Comparison of ENCODE assay signal across 8 mouse cellular contexts in the genomic region with DNA sequence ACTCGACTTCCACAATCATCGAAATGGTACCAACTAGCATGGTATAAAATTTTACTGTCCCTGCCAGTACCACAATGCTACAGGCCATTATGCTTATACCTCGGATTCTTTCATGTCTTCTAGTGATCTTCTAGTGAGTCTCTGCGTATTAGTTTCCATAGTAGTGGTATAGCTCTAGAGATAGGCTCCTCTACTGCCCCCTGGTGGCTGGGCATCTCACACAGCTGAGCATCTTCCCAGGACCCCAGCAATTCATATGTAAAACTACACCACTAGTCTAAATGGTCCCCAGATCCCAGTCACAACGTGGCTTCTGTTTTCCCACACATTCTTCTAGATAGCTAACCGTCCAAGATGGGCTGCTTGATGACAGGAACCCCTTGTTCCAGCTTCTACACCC. TPM values are rescaled to one million over a fixed set of nuclear protein-coding genes. Genes with fewer than 3 reads are reported as not detected.
DNase-seq lines count a peak whose midpoint lies in the region; ATAC-seq lines count a peak whose summit lies in the region.
"Had no signal": no experiment of that assay in that cellular context is flagged by ENCODE, and none has a peak within 500 bp of the region (broad histone marks: within the 10 kb centered on the region; RNA-seq: fewer than 3 reads in every experiment).

No protein-coding gene starts in this region.

- H3K4me1 ChIP-seq in forebrain, embryonic 14.5 days (ENCODE audit: control insufficient read depth, insufficient read depth, low read length) = 0 out of 2 replicates have a peak, but pooled peaks cover 3% of the 10 kb centered on the region
- H3K4me1 ChIP-seq in hindbrain, embryonic 15.5 days (replicated peaks) = peaks cover 17% of the 10 kb centered on the region

- no peak overlapping the region for H3K4me3 ChIP-seq in forebrain, embryonic 14.5 days (ENCODE audit: low read depth, low read length)
- no peak overlapping the region for H3K4me3 ChIP-seq in hindbrain, embryonic 15.5 days

- peak; percentile 51 for DNase-seq in urinary bladder, postnatal 25 days (ENCODE audit: low spot score)
- DNase-seq in urinary bladder, postnatal 4 days (ENCODE audit: low spot score in 2 of 2) = no peak
- DNase-seq in adrenal gland, postnatal 10 days = peak; percentile 84
- no peak for DNase-seq in forebrain, embryonic 14.5 days (ENCODE audit: low spot score)
- peak; percentile 81 for DNase-seq in lung, postnatal 14 days
- peak; percentile 32 to 38 for DNase-seq in spleen, postnatal 36 days (ENCODE audit: low spot score in 2 of 2)

- H3K36me3 ChIP-seq in forebrain, embryonic 14.5 days (ENCODE audit: control insufficient read depth, insufficient read depth, low read length) = no peaks in the 10 kb centered on the region
- no peaks in the 10 kb centered on the region for H3K36me3 ChIP-seq in hindbrain, embryonic 15.5 days

- no peak overlapping the region for H3K9ac ChIP-seq in forebrain, embryonic 14.5 days (ENCODE audit: low read length)
- H3K9ac ChIP-seq in hindbrain, embryonic 15.5 days = no peak overlapping the region

- H3K27me3 ChIP-seq in forebrain, embryonic 14.5 days (replicated peaks; ENCODE audit: control insufficient read depth, insufficient read depth, low read length) = no peaks in the 10 kb centered on the region
- H3K27me3 ChIP-seq in hindbrain, embryonic 15.5 days = no peaks in the 10 kb centered on the region

- 69% methylated on average over 6 of the region's 6 CpGs for WGBS in forebrain, embryonic 14.5 days
- WGBS in hindbrain, embryonic 15.5 days = 64% methylated on average over 6 of the region's 6 CpGs

- H3K9me3 ChIP-seq in forebrain, embryonic 14.5 days (replicated peaks; ENCODE audit: control insufficient read depth, low read length) = no peaks in the 10 kb centered on the region
- H3K9me3 ChIP-seq in hindbrain, embryonic 15.5 days = no peaks in the 10 kb centered on the region

- H3K4me2 ChIP-seq in forebrain, embryonic 14.5 days (ENCODE audit: low read length) = peak overlapping the region; percentile 6; the same call in 1 of the 2 replicates
- 0 out of 2 replicates have a peak overlapping the region, but pooled peaks have one; percentile 12 for H3K4me2 ChIP-seq in hindbrain, embryonic 15.5 days

- H3K27ac ChIP-seq in forebrain, embryonic 14.5 days (ENCODE audit: low read depth, low read length) = peak overlapping the region; percentile 53
- peak overlapping the region; percentile 53 for H3K27ac ChIP-seq in hindbrain, embryonic 15.5 days (replicated peaks)

- peak; percentile 1; the same call in 1 of the 2 replicates for ATAC-seq in forebrain, embryonic 14.5 days
- ATAC-seq in hindbrain, embryonic 15.5 days (ENCODE audit: low FRiP score, low read depth) = no peak

RNA-seq across cellular contexts. Expression of a gene that starts 59.6 kb away (rescaled TPM):
- under 1 TPM; 0.39 to 0.48 TPM for total RNA-seq in adrenal gland, postnatal 10 days (2021)
- polyA plus RNA-seq in forebrain, embryonic 14.5 days (2014; fragmentation: Nextera tagmentation; extraction: Ambion mirVana) = 0.74 and 1.2 TPM in 2 replicates
- polyA plus RNA-seq in hindbrain, embryonic 15.5 days (2015; fragmentation: Nextera tagmentation; extraction: Ambion mirVana) = 2.1 and 2.6 TPM in 2 replicates
- total RNA-seq: neutrophil, adult 5-6 weeks had no signal

Comparison
In these comparisons a context has a peak if more than half of its experiments do, and no peak if none do; other contexts are left out.
1. DNase-seq: peak in urinary bladder, postnatal 25 days (single experiment), adrenal gland, postnatal 10 days (single experiment), lung, postnatal 14 days (single experiment) and spleen, postnatal 36 days (2 of 2); none in urinary bladder, postnatal 4 days (0 of 2) and forebrain, embryonic 14.5 days (single experiment).